Mouse (Mus musculus) gastrocnemius, postnatal 14 days (tissue): Measurements from ENCODE around the gene Slc29a3. TPM values are rescaled to one million over a fixed set of nuclear protein-coding genes. Genes with fewer than 3 reads are reported as not detected.
A peak's percentile ranks its signal among the peaks of the same experiment; 100 is the strongest.
"Not testable (repeated sequence)": the region's sequence is repeated elsewhere in the genome, so short reads cannot be mapped to it uniquely, and the experiment has no call there.

Experiments
- DNase-seq: peaks from one replicate; pipeline ENCODE4 v3.0.0; 2021; ENCODE audit warnings: mixed read lengths
- intact Hi-C: fragments of 180-260 bp; cut with DNase I; formaldehyde crosslinking; loops from one replicate; pipeline ENCODE4 v1.15.1; 2025; ENCODE audit warnings: low total_unique reads
- total RNA-seq, 2 experiments: library from RNA; stranded (reverse); gene quantifications; 2 replicates each; pipeline ENCODE4 v1.2.3; 2021

Slc29a3 gene
- total RNA-seq, 2 experiments from 2014 or later: 3.8 to 5.4 TPM

GRCm38 (mm10) chr10:60737169-60737728 is 15.3 kb downstream of the Slc29a3 start:
- intact Hi-C loops: no loop called here
- no peak for DNase-seq

- no peak for DNase-seq
- intact Hi-C loops: no loop called here
Observed at GRCm38 (mm10) chr10:60735737-60736136, 16.9 kb downstream of the Slc29a3 start.

DNA sequence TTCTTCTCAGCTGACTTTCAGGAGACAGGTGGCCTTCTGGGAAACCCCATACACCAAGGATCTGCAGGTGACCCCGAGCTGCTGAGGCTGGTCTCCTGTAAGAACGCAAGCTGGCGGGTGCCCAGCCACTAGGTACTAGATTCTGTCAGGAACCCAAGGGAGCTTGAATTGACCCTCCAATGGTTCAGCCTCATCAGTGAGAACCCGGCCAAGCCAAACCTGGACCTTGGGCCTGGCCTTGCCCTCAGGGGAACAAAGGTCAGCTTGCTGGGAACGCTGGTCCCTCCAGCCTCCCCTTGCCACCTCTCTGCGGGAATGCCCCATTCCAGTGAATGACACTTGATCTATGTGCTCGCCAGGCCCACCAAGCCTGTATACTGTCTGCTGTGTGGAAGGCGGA is 19.1 kb downstream of the Slc29a3 start:
- no peak for DNase-seq
- intact Hi-C loops: no loop called here

GRCm38 (mm10) chr10:60732397-60732861 is 20.2 kb downstream of the Slc29a3 start:
- no peak for DNase-seq
- intact Hi-C loops: no loop called here

- intact Hi-C loops: no loop called here
- no peak for DNase-seq
Observed at GRCm38 (mm10) chr10:60731742-60732141, 20.9 kb downstream of the Slc29a3 start.

- intact Hi-C loops: no loop called here
- no peak for DNase-seq
Observed at GRCm38 (mm10) chr10:60727301-60727700, 25.3 kb downstream of the Slc29a3 start.

DNA sequence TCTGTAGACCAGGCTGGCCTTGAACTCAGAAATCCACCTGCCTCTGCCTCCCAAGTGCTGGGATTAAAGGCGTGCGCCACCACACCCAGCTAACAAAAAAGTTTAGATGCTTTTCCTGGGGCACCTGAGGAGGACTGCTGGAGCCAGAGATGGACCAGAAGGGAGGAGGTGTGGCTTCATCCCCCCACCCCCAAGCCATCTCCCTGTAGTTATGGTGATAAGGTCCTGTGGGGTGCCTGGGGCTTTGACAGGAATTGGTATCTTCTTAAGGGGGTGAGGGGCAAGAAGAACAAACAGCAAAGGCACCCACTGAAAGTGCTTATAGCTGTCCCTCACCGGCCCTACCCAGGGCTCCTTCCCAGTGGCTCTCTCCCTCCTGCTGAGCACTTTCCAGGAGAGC is 25.7 kb downstream of the Slc29a3 start:
- intact Hi-C loops: no loop called here
- no peak for DNase-seq

GRCm38 (mm10) chr10:60724496-60724895 is 28.1 kb downstream of the Slc29a3 start:
- intact Hi-C loops: no loop called here
- no peak for DNase-seq

GRCm38 (mm10) chr10:60723345-60723744 is 29.2 kb downstream of the Slc29a3 start:
- DNase-seq: no peak
- intact Hi-C loops: no loop called here

DNA sequence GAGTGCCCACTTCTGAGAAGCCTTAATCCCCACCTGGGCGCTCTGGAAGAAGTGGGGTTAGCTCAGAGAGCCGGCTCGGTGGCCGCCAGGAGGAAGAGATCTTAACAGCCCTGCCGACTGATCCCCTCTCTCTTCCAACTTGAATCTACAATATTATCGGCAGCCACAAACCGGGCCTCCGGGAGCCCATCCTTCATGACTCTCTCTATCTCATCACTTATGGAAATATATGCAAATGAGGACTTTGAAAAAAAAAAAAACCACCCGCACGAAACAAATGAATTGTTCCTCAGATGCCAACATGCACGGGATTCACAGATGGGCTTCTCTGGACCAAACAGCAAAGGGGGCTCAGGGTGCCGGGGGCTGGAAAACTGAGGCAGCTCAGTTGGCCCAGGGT is 31.0 kb downstream of the Slc29a3 start:
- no peak for DNase-seq
- intact Hi-C loops: no loop called here

GRCm38 (mm10) chr10:60720461-60720860 is 32.1 kb downstream of the Slc29a3 start:
- intact Hi-C loops: no loop called here
- DNase-seq: no peak

- intact Hi-C loops: no loop called here
- DNase-seq: no peak
Observed at GRCm38 (mm10) chr10:60718491-60718890, 34.1 kb downstream of the Slc29a3 start.

DNA sequence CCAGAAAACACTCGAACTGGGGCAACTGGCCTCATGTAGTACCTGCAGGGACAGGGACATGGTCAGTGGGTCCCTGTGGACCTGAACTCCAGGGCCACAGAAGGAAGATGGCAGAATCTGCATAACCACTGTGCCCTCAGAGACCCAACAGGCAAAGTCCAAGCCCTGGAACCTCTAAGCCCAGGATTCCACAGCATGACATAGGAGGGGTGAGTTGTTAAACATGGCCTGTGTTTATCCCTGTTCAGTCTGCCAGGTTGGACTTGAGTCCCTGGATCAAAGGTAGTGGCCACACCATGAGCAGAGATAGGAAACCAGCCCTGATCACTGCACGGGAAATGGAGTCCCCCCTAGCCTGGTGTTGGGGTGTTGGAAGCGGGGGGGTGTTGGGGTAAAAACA is 36.1 kb downstream of the Slc29a3 start:
- intact Hi-C loops: no loop called here
- DNase-seq: no peak

DNA sequence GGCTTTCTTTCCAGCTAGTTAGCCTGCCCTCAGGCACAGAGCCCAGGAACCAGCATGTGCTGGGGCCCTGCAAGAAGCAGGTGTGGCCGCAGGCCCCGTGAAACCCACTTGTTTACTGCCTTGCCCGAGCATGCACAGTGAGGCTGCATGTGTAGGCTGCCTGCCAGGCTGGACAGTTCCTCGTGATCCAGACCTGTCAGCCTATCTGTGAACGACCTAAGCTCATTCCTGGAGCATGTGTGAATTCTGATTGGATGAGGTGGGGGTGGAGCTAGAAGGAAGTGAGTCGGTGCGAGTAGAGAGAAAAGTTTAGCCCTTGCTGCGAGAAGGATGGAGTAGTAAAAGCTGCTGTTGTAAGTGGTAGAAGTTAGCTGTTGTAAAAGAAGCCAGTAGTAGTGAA is 40.3 kb downstream of the Slc29a3 start:
- DNase-seq, intact Hi-C loops: not testable (repeated sequence)

DNA sequence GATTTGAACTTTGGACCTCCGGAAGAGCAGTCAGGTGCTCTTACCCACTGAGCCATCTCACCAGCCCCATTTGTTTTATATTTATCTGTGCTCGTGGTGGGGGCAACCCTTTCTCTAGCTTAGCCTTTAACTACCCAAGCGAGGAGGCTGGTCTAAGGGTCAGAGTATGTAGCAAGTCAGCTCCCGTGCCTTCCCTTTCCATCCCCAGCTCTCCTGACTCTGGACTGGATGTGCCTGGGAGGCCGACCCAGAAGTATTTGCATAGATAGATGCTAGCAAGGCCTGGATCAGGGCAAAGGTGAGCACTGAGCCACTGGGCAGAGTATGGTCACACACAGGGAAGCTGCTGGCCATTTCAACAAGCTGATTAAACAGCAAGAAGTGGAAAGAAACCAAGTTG is 43.8 kb downstream of the Slc29a3 start:
- intact Hi-C loops: no loop called here
- no peak for DNase-seq

GRCm38 (mm10) chr10:60706268-60706667 is 46.3 kb downstream of the Slc29a3 start:
- no peak for DNase-seq
- intact Hi-C loops: no loop called here

DNA sequence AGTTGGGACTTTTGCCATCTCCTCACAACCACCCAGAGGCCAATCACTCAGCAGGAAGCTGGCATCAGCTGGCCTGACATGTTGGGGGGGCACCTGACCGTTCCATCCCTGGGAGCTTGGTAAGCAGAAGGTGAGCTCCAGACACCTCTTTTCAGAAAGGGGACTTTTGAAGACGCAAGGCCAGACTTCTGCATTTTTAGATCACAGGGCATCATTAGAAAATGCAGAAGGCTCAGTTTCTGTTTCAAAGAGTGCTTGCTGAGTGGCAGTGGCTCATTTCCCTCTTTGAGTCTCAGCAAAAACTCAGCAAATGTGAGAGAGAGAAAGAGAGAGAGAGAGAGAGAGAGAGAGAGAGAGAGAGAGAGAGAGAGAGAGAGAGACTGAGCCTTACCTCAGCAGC is 47.5 kb downstream of the Slc29a3 start:
- no peak for DNase-seq
- intact Hi-C loops: no loop called here

- DNase-seq: no peak
- intact Hi-C loops: loop anchor here (5.0 kb wide), 3 partner anchors 60 to 390 kb away; no protein-coding TSS in a partner anchor
Observed at GRCm38 (mm10) chr10:60697775-60698174, 54.8 kb downstream of the Slc29a3 start.

- DNase-seq: peak; percentile 53
- intact Hi-C loops: loop anchor here (5.0 kb wide), 3 partner anchors 60 to 390 kb away; no protein-coding TSS in a partner anchor
Observed at GRCm38 (mm10) chr10:60696975-60697374, 55.6 kb downstream of the Slc29a3 start.

- DNase-seq: no peak
- intact Hi-C loops: loop anchor here (5.0 kb wide), 3 partner anchors 61 to 389 kb away; no protein-coding TSS in a partner anchor
Observed at GRCm38 (mm10) chr10:60696390-60696789, 56.2 kb downstream of the Slc29a3 start, which contains the start of gene Cdh23. TSS of gene Cdh23 (minus strand) at chr10:60696490.

DNA sequence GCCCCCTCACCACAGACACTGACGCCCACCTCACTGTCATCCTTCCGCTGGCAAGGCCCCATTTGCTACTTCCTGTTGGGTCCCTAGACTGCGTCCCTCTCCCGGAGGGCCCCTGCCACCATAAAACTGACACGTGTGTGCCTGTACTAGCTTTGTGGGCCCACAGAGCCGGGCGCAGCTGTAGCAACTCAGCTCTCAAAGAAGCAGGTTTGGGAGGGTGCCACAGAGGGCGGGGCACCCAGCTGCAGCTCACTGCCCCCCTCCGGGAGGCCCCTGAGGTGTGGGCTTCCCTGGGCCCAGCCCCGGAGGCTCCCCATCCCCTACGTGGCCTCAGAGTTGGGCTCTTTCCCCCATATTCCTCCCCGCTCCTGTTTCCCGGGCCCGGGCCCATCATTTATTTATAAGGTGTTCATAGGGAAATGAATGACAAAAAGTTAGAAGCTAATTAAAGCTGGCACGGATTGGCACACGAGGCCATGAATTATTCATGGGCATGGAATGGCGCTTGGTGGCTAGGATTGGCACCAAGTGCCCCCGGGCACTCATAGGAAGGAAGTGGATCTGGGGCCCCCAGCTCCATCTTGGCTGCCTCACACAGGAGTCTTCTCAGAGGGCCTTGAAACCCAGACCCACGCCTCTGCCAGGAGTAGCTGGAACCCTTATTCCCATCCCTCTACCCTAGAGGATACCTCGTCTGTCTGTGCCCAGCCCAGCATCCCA is 60.8 kb downstream of the Slc29a3 start:
- intact Hi-C loops: no loop called here
- no peak for DNase-seq
